In the genomic region with DNA sequence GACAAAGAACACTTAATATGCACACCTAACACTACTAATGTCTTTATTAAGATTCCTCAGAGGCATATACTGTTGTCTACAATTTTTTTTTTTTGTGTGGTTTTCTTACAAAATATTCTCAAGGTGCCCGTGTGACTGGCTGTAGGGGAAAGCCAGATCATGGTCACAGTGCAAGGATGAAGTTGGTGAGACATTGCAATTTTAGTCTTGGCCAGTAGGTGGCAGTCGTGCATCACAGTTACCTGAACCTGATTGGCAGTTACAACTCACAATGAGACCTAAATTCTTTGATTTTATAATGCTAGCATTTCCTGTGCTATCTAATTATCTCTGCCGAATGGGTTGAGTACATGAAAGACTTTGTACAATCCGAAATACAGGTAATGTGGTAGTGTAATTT, we compare ENCODE assay signal across 7 mouse cellular contexts.
DNase-seq lines count a peak whose midpoint lies in the region; ATAC-seq and TF ChIP-seq lines count a peak whose summit lies in the region.

No protein-coding gene starts in this region.

- H3K4me1 ChIP-seq in forebrain, embryonic 11.5 days (replicated peaks; ENCODE audit: control insufficient read depth, insufficient read depth, low read length): no peaks in the 10 kb centered on the region
- H3K4me1 ChIP-seq in hindbrain, embryonic 11.5 days (replicated peaks; ENCODE audit: control insufficient read depth, insufficient read depth, low read length): no peaks in the 10 kb centered on the region

- ATAC-seq in forebrain, embryonic 11.5 days (replicated peaks; ENCODE audit: low FRiP score): peak; percentile 66
- ATAC-seq in hindbrain, embryonic 11.5 days (ENCODE audit: low FRiP score): peak; percentile 60

- no peak overlapping the region for H3K27ac ChIP-seq in forebrain, embryonic 11.5 days (ENCODE audit: low read depth, low read length)
- H3K27ac ChIP-seq in hindbrain, embryonic 11.5 days (ENCODE audit: low read depth, low read length): no peak overlapping the region

- peak; percentile 47 for DNase-seq in Muller cell, postnatal 12 days (ENCODE audit: inconsistent ontology term)
- DNase-seq in brain, embryonic 14.5 days (ENCODE audit: low read depth): peak; percentile 85
- peak; percentile 83 for DNase-seq in forebrain, embryonic 11.5 days (ENCODE audit: low spot score)
- DNase-seq in hindbrain, embryonic 11.5 days (ENCODE audit: low spot score): peak; percentile 82
- peak; percentile 43 for DNase-seq in left cerebral cortex, adult 11 months (ENCODE audit: low spot score)
- peak; percentile 63 for DNase-seq in mesoderm, embryonic 11.5 days (ENCODE audit: low read depth, low spot score)
- peak; percentile 17 for DNase-seq in skeletal muscle tissue, adult 2 months (ENCODE audit: low read depth, low spot score)

- no peak for TF ChIP-seq POLR2A in brain, embryonic 14.5 days (IDR thresholded peaks at IDR 0.05; ENCODE audit: borderline replicate concordance, extremely low read depth, insufficient read depth, insufficient read length, poor library complexity, severe bottlenecking)

- no peaks in the 10 kb centered on the region for H3K36me3 ChIP-seq in forebrain, embryonic 11.5 days (ENCODE audit: control insufficient read depth, insufficient read depth, low read length)
- no peaks in the 10 kb centered on the region for H3K36me3 ChIP-seq in hindbrain, embryonic 11.5 days (ENCODE audit: control insufficient read depth, insufficient read depth, low read length)

- peak; percentile 89 for TF ChIP-seq CTCF in brain, embryonic 14.5 days (IDR thresholded peaks at IDR 0.05; ENCODE audit: borderline replicate concordance, extremely low read depth, insufficient read depth, insufficient read length)

- WGBS in forebrain, embryonic 11.5 days: 18% methylated on average over 4 of the region's 4 CpGs
- WGBS in hindbrain, embryonic 11.5 days: 19% methylated on average over 4 of the region's 4 CpGs

- no peak overlapping the region for H3K4me3 ChIP-seq in forebrain, embryonic 11.5 days (ENCODE audit: low read depth, low read length)
- H3K4me3 ChIP-seq in hindbrain, embryonic 11.5 days (ENCODE audit: low read depth, low read length): no peak overlapping the region

- no peak overlapping the region for H3K4me2 ChIP-seq in forebrain, embryonic 11.5 days (ENCODE audit: low read depth, low read length, severe bottlenecking)
- no peak overlapping the region for H3K4me2 ChIP-seq in hindbrain, embryonic 11.5 days (replicated peaks; ENCODE audit: low read depth, low read length)

- no peak overlapping the region for H3K9ac ChIP-seq in forebrain, embryonic 11.5 days (ENCODE audit: low read length)
- no peak overlapping the region for H3K9ac ChIP-seq in hindbrain, embryonic 11.5 days (ENCODE audit: low read depth, low read length)

- H3K9me3 ChIP-seq in forebrain, embryonic 11.5 days (ENCODE audit: control insufficient read depth, low read length): no peaks in the 10 kb centered on the region
- no peaks in the 10 kb centered on the region for H3K9me3 ChIP-seq in hindbrain, embryonic 11.5 days (ENCODE audit: control insufficient read depth, low read length)

- no peaks in the 10 kb centered on the region for H3K27me3 ChIP-seq in forebrain, embryonic 11.5 days (ENCODE audit: control insufficient read depth, insufficient read depth, low read length)
- H3K27me3 ChIP-seq in hindbrain, embryonic 11.5 days (ENCODE audit: control insufficient read depth, insufficient read depth, low read length): no peaks in the 10 kb centered on the region

Comparison
In these comparisons a context has a peak if more than half of its experiments do, and no peak if none do; other contexts are left out.
1. DNase-seq: peak in every context shown above with its lines; median percentile 85 in brain, embryonic 14.5 days; 83 in forebrain, embryonic 11.5 days; 82 in hindbrain, embryonic 11.5 days; 63 in mesoderm, embryonic 11.5 days; 47 in Muller cell, postnatal 12 days; 43 in left cerebral cortex, adult 11 months; 17 in skeletal muscle tissue, adult 2 months.